Mouse (Mus musculus): Measurements from ENCODE around the gene Eif5. TPM values are rescaled to one million over a fixed set of nuclear protein-coding genes. Genes with fewer than 3 reads are reported as not detected.
A peak's percentile ranks its signal among the peaks of the same experiment; 100 is the strongest.

Eif5 gene
- polyA plus RNA-seq, 2 experiments from 2014 or later = 76.9 to 116 TPM

GRCm38 (mm10) chr12:111565363-111565762 is 27.5 kb downstream of the Eif5 start:
- no peak for ATAC-seq

- ATAC-seq = no peak
These were observed 31.0 kb downstream of the Eif5 start for GRCm38 (mm10) chr12:111568836-111569235.

GRCm38 (mm10) chr12:111572406-111572805 is 34.6 kb downstream of the Eif5 start:
- no peak for ATAC-seq

GRCm38 (mm10) chr12:111573315-111573714 is 35.5 kb downstream of the Eif5 start:
- no peak for ATAC-seq

GRCm38 (mm10) chr12:111574074-111574886 is 36.5 kb downstream of the Eif5 start, which contains the start of gene Mark3:
TSS of gene Mark3 (plus strand) at chr12:111574523.
- ATAC-seq = peak; percentile 96

GRCm38 (mm10) chr12:111574887-111575838 is 37.3 kb downstream of the Eif5 start:
- ATAC-seq = no peak

GRCm38 (mm10) chr12:111583058-111583457 is 45.2 kb downstream of the Eif5 start:
- no peak for ATAC-seq

GRCm38 (mm10) chr12:111584401-111584800 is 46.6 kb downstream of the Eif5 start:
- no peak for ATAC-seq

GRCm38 (mm10) chr12:111587252-111587651 is 49.4 kb downstream of the Eif5 start:
- ATAC-seq = no peak

- peak; percentile 71 for ATAC-seq
These were observed 54.7 kb downstream of the Eif5 start for GRCm38 (mm10) chr12:111592407-111593021.

- ATAC-seq = no peak
These were observed 56.0 kb downstream of the Eif5 start for GRCm38 (mm10) chr12:111593775-111594174.

Other genes with a start within 250 kb of the Eif5 start
- under 1 TPM; 0.32 to 0.43 TPM for gene Cdc42bpb, start 160.3 kb upstream of the Eif5 start, polyA plus RNA-seq (2017; shearing (Covaris generic))
- not detected for gene Lbhd2, start 131.2 kb upstream of the Eif5 start, polyA plus RNA-seq (2017; shearing (Covaris generic))
- not detected for gene Exoc3l4, start 121.0 kb upstream of the Eif5 start, polyA plus RNA-seq (2017; shearing (Covaris generic))
- gene Tnfaip2, start 95.5 kb upstream of the Eif5 start, polyA plus RNA-seq (2017; shearing (Covaris generic)) = not detected
- gene Gm266, start 52.2 kb upstream of the Eif5 start, polyA plus RNA-seq (2017; shearing (Covaris generic)) = not detected
- 10 to 100 TPM; 28.9 to 33.9 TPM for gene Mark3, start 36.5 kb downstream of the Eif5 start, polyA plus RNA-seq (2017; shearing (Covaris generic))
- 10 to 100 TPM; 24.1 to 30.0 TPM for gene Ckb, start 134.3 kb downstream of the Eif5 start, polyA plus RNA-seq (2017; shearing (Covaris generic))
- 1 to 10 TPM; 2.9 to 4.8 TPM for gene Trmt61a, start 140.1 kb downstream of the Eif5 start, polyA plus RNA-seq (2017; shearing (Covaris generic))
- gene Bag5, start 175.2 kb downstream of the Eif5 start, polyA plus RNA-seq (2017; shearing (Covaris generic)) = 10 to 100 TPM; 32.5 to 37.9 TPM
- 10 to 100 TPM; 69.2 to 69.5 TPM for gene Apopt1, start 175.2 kb downstream of the Eif5 start, polyA plus RNA-seq (2017; shearing (Covaris generic))
- gene Klc1, start 220.8 kb downstream of the Eif5 start, polyA plus RNA-seq (2017; shearing (Covaris generic)) = 10 to 100 TPM; 17.8 to 20.6 TPM

Measured in CD4-positive, CD25-positive, alpha-beta regulatory T cell, adult 4 months (primary cell).